Mouse (Mus musculus) hindbrain, embryonic 16.5 days (tissue): ENCODE results near the gene Cd209a. TPM values are rescaled to one million over a fixed set of nuclear protein-coding genes. Genes with fewer than 3 reads are reported as not detected.

Experiments used
- ATAC-seq: fragments of 200-750 bp; cut with Nextera tagmentation; 2 replicates; pipeline ENCODE4 v1.8.0; 2017; ENCODE audit warnings: moderate TSS enrichment, moderate library complexity
- H3K27ac ChIP-seq: fragments of 300-500 bp; sonication (generic); 2 replicates; pipeline ENCODE4 v1.5.1; 2014; ENCODE audit warnings: low read depth, mild to moderate bottlenecking, control low read depth, low read length, moderate library complexity
- H3K27me3 ChIP-seq: fragments of 300-500 bp; sonication (generic); replicated peaks from 2 replicates; pipeline ENCODE4 v1.6.1; 2014; ENCODE audit warnings: low read length; ENCODE audit not compliant: control insufficient read depth, insufficient read depth
- H3K36me3 ChIP-seq: fragments of 300-500 bp; sonication (generic); 2 replicates; pipeline ENCODE4 v1.6.1; 2014; ENCODE audit warnings: mild to moderate bottlenecking, low read length, moderate library complexity, mixed read lengths; ENCODE audit not compliant: control insufficient read depth, insufficient read depth
- H3K4me1 ChIP-seq: fragments of 300-500 bp; sonication (generic); 2 replicates; pipeline ENCODE4 v1.6.1; 2014; ENCODE audit warnings: low read depth, low read length; ENCODE audit not compliant: control insufficient read depth, insufficient read depth
- H3K4me2 ChIP-seq: fragments of 300-500 bp; sonication (generic); 2 replicates; pipeline ENCODE4 v1.6.1; 2014; ENCODE audit warnings: mild to moderate bottlenecking, low read length, control low read depth, moderate library complexity
- H3K4me3 ChIP-seq: fragments of 300-500 bp; sonication (generic); 2 replicates; pipeline ENCODE4 v1.5.1; 2014; ENCODE audit warnings: mild to moderate bottlenecking, low read length, control low read depth, moderate library complexity
- H3K9ac ChIP-seq: fragments of 300-500 bp; sonication (generic); 2 replicates; pipeline ENCODE4 v1.6.1; 2014; ENCODE audit warnings: low read depth, mild to moderate bottlenecking, control low read depth, low read length, moderate library complexity
- H3K9me3 ChIP-seq: fragments of 300-500 bp; sonication (generic); 2 replicates; pipeline ENCODE4 v1.6.1; 2014; ENCODE audit warnings: mild to moderate bottlenecking, low read length, moderate library complexity; ENCODE audit not compliant: control insufficient read depth
- WGBS: fragments of 180-500 bp; shearing (Covaris S2); extraction: QIAGEN DNeasy Blood & Tissue Kit; methylation state at CpG from one replicate; pipeline ENCODE4 v1.1.7; 2014; 5-methylcytosine and 5-hydroxymethylcytosine counted together
- microRNA-seq: library from miRNA; unstranded; fragments of <30 nt; microRNA quantifications from one replicate; pipeline ENCODE4, GENCODE M21; 2017
- polyA plus RNA-seq: library from polyadenylated mRNA; unstranded; fragments of >200 nt; fragmentation: Nextera tagmentation; extraction: Ambion mirVana; gene quantifications from 2 replicates; pipeline ENCODE4 v1.2.1, GENCODE M21; 2015

Gene Cd209a
- polyA plus RNA-seq, 1 experiment from 2014 or later: not detected

DNA sequence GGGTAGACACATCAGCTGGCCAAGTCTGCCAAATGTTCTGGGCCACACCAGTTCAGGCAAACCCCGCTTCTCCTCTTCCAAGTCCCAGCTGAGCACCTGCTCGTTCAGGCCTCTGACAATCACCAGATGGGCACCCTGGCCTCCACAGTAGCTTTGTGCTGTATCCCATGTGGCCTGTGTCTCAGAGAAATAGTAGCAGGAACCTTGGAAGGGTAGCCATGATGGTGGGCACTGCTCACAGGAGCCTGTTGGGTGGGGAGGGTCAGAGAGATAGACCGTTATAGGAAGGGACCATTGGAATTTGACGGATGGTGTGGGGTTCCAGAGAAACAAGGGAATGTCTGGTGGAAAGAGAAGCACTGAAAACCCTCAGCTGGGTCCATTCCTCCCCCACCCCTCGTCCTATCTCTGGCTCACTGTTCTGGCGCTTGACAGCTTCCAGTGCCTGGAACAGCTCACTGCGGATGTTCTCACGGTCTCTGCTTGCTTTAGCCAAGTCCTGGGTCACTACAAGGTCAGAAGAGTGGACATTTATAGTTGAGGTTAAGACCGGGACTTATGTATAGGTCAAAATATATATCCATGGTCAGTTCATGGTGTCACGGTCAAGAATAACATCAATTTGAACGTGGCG, 31.3 kb downstream of the Cd209a start:
- no peak overlapping the region for H3K9ac ChIP-seq
- no peak overlapping the region for H3K27ac ChIP-seq
- 90% methylated on average over 12 of the region's 12 CpGs for WGBS
- H3K36me3 ChIP-seq: no peaks in the 10 kb centered on the region
- ATAC-seq: no peak
- no peak overlapping the region for H3K4me2 ChIP-seq
- no peaks in the 10 kb centered on the region for H3K27me3 ChIP-seq
- H3K9me3 ChIP-seq: no peaks in the 10 kb centered on the region
- no peak overlapping the region for H3K4me3 ChIP-seq
- no peaks in the 10 kb centered on the region for H3K4me1 ChIP-seq

DNA sequence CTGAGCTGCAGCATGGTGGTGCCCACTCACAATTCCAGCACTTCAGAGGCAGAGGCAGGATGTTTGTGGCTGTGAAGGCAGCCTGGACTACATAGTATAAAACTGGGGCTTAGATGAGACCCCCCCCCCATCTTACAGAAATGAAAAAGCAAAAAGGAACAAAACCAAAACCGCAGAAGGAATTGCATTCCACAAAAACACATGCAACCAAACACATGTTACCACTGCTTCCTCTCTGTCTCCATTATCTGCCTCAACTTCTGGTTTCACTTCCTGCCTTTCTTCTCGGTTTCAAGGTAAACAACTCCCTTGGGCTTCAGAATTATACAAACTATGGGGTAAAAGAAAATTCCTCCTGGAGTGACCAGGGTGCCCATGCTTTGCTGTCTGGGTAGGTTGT, 37.1 kb downstream of the Cd209a start:
- Histone ChIP-seq H3K4me2 (no peak overlapping the region), H3K9ac (no peak overlapping the region), H3K4me3 (no peak overlapping the region), H3K36me3 (no peaks in the 10 kb centered on the region), H3K27me3 (no peaks in the 10 kb centered on the region), H3K4me1 (no peaks in the 10 kb centered on the region), H3K9me3 (no peaks in the 10 kb centered on the region), H3K27ac (no peak overlapping the region)
- ATAC-seq: no peak
- 71% methylated on average over 2 of the region's 2 CpGs for WGBS

- Histone ChIP-seq H3K9ac (no peak overlapping the region), H3K4me3 (no peak overlapping the region), H3K9me3 (no peaks in the 10 kb centered on the region), H3K36me3 (no peaks in the 10 kb centered on the region), H3K27ac (no peak overlapping the region), H3K27me3 (no peaks in the 10 kb centered on the region), H3K4me1 (no peaks in the 10 kb centered on the region), H3K4me2 (no peak overlapping the region)
- 89% methylated on average over 3 of the region's 3 CpGs for WGBS
- no peak for ATAC-seq
These were observed 38.5 kb downstream of the Cd209a start for GRCm38 (mm10) chr8:3710312-3710711.

- Histone ChIP-seq H3K27me3 (no peaks in the 10 kb centered on the region), H3K36me3 (no peaks in the 10 kb centered on the region), H3K9ac (no peak overlapping the region), H3K4me2 (no peak overlapping the region), H3K9me3 (no peaks in the 10 kb centered on the region), H3K4me1 (no peaks in the 10 kb centered on the region), H3K4me3 (no peak overlapping the region), H3K27ac (no peak overlapping the region)
- WGBS: 74% methylated on average over 7 of the region's 7 CpGs
- no peak for ATAC-seq
These were observed 41.2 kb downstream of the Cd209a start for GRCm38 (mm10) chr8:3707611-3708010.

DNA sequence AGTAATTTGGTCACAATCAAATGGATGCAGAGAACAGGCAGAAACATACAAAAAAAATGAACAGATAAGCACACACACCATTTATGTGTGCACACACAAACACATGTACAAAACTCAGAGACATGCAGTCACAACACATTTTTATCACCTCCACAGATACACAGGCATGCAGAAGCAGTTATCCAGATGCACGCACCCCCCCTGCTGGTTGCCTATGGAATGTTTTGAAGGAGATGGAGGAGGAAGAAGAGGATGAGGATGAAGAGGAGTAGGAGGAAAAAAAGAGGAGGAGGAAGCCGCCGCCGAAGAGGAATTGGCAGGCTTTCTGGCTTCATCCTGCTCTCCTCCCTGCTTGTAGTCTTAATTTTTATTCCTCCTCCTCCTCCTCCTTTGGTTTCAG, 43.1 kb downstream of the Cd209a start:
- no peaks in the 10 kb centered on the region for H3K27me3 ChIP-seq
- no peaks in the 10 kb centered on the region for H3K9me3 ChIP-seq
- no peak overlapping the region for H3K27ac ChIP-seq
- no peaks in the 10 kb centered on the region for H3K4me1 ChIP-seq
- H3K4me3 ChIP-seq: no peak overlapping the region
- WGBS: 67% methylated on average over 4 of the region's 4 CpGs
- H3K36me3 ChIP-seq: no peaks in the 10 kb centered on the region
- no peak for ATAC-seq
- no peak overlapping the region for H3K4me2 ChIP-seq
- no peak overlapping the region for H3K9ac ChIP-seq

DNA sequence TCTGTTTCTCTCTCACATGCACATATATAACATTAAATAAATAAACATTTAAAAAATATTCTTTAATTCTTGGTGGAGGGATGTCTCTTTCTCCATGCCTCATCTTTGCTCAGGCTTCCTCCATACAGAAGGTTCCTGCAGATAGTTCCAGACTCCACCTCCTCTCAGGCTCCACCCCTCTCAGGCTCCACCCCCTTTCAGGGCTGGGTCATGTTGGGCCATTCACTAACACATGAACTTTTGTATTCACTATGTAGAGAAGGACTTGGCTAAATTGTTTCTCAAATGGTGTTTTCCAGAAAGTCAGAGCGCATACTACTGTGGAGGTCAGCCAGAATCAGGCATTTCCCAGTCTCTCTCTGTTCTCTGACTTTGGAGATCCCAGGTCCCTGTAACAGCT, 47.3 kb downstream of the Cd209a start:
- Histone ChIP-seq H3K27ac (no peak overlapping the region), H3K27me3 (no peaks in the 10 kb centered on the region), H3K4me2 (no peak overlapping the region), H3K9ac (no peak overlapping the region), H3K9me3 (no peaks in the 10 kb centered on the region), H3K4me3 (no peak overlapping the region), H3K4me1 (no peaks in the 10 kb centered on the region), H3K36me3 (no peaks in the 10 kb centered on the region)
- 88% methylated on average over 1 of the region's 1 CpGs for WGBS
- ATAC-seq: no peak

DNA sequence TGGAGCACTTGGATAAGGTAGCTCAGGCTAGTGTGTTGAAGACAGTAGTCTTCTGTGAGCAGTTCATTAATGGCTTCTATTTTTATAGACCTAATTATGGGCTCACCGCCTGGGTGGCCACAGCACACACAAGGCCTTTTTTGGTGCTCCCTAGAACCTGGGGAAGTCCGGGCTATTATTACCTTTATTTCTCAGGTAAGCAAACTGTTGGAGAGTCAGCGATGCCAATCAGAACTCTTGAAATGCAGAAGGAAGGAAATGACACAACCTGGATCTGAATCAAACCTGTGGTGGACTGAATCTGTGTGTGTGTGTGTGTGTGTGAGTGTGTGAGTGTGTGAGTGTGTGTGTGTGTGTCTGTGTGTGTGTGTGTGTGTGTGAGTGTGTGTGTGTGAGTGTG, 54.7 kb downstream of the Cd209a start, which contains the start of gene Fcer2a:
TSS of gene Fcer2a (minus strand) at position 55 of the 400 bp plus-strand sequence.
- no peak within 1 kb of the TSS for H3K27ac ChIP-seq
- WGBS: 94% methylated on average over 3 of the region's 3 CpGs
- no peaks in the 10 kb centered on the region for H3K4me1 ChIP-seq
- H3K9me3 ChIP-seq: no peaks in the 10 kb centered on the region
- H3K4me2 ChIP-seq: no peak within 1 kb of the TSS
- no peak within 1 kb of the TSS for H3K4me3 ChIP-seq
- no peaks in the 10 kb centered on the region for H3K27me3 ChIP-seq
- ATAC-seq: no peak
- no peak within 1 kb of the TSS for H3K9ac ChIP-seq
- no peaks in the 10 kb centered on the region for H3K36me3 ChIP-seq

Small RNA genes within 50 kb of the gene (microRNA-seq; reads per million reads assigned to microRNA genes)
- gene Gm24934: not detected

Other genes starting within 250 kb of the Cd209a start
- gene Mcoln1, start 248.5 kb downstream of the Cd209a start, polyA plus RNA-seq: 113 and 119 TPM in 2 replicates
- gene Pnpla6, start 233.6 kb downstream of the Cd209a start, polyA plus RNA-seq: 43.1 and 52.0 TPM in 2 replicates
- gene C330021F23Rik, start 181.0 kb downstream of the Cd209a start, polyA plus RNA-seq: 0.36 and 0.39 TPM in 2 replicates
- 42.3 and 47.8 TPM in 2 replicates for gene Camsap3, start 161.7 kb downstream of the Cd209a start, polyA plus RNA-seq
- 46.7 and 51.4 TPM in 2 replicates for gene Xab2, start 127.7 kb downstream of the Cd209a start, polyA plus RNA-seq
- 65.3 and 73.2 TPM in 2 replicates for gene Pet100, start 127.4 kb downstream of the Cd209a start, polyA plus RNA-seq
- 24.9 and 30.6 TPM in 2 replicates for gene Pcp2, start 123.4 kb downstream of the Cd209a start, polyA plus RNA-seq
- gene Stxbp2, start 118.0 kb downstream of the Cd209a start, polyA plus RNA-seq: 39.3 and 42.5 TPM in 2 replicates
- gene Retn, start 93.2 kb downstream of the Cd209a start, polyA plus RNA-seq: 0.34 and 0.67 TPM in 2 replicates
- gene Mcemp1, start 83.2 kb downstream of the Cd209a start, polyA plus RNA-seq: 0.14 and 0.24 TPM in 2 replicates
- gene Fcor, start 76.6 kb downstream of the Cd209a start, polyA plus RNA-seq: 20.9 and 21.7 TPM in 2 replicates
- 64.0 and 69.2 TPM in 2 replicates for gene Trappc5, start 72.7 kb downstream of the Cd209a start, polyA plus RNA-seq
- 0.41 and 0.45 TPM in 2 replicates for gene Fcer2a, start 54.8 kb downstream of the Cd209a start, polyA plus RNA-seq
- not detected in 2 replicates for gene Clec4g, start 28.3 kb downstream of the Cd209a start, polyA plus RNA-seq
- not detected in 2 replicates for gene Cd209e, start 105.3 kb upstream of the Cd209a start, polyA plus RNA-seq
- gene Cd209d, start 129.6 kb upstream of the Cd209a start, polyA plus RNA-seq: not detected in 2 replicates
- not detected in 2 replicates for gene Cd209b, start 177.9 kb upstream of the Cd209a start, polyA plus RNA-seq
- gene Cd209c, start 205.8 kb upstream of the Cd209a start, polyA plus RNA-seq: 0.50 and 0.51 TPM in 2 replicates